Mouse (Mus musculus) left cerebral cortex, postnatal 36 days (tissue): ENCODE measurements at regions not wholly inside any gene's neighbourhood (a gene's known extent, or its start where the extent isn't known, plus 50 kb on each side); places are given as distances from the start of the nearest gene placed in this dataset.

Experiments used
- DNase-seq, 2 experiments: peaks; one replicate each; pipeline ENCODE4 v3.0.0; 2021 to 2022; ENCODE audit warnings: low spot score in 2 of 2, mixed read lengths in 1 of 2
- intact Hi-C: fragments of 180-260 bp; cut with DNase I; formaldehyde crosslinking; loops from one replicate; pipeline ENCODE4 v1.15.1; 2025

DNA sequence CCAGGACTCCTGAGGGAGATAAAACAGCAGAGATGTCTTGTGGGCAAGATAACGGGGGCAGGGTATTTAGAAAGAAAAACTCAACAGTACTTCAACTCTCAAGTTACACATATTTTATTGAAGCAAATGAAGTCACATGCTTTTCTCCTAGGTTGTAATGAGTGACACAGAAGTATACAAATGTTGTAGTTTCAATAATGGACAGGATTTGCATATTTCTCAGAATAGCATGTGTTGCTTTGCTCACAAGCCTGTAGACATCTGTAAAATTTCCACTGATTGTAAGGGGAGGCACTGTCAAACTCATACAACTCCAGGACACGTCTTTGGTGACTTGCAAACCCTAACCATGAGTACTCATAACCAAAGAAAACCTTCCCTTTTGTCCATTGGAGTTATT is 140.9 kb downstream of the Plk2 start:
- intact Hi-C loops, result no loop called here
- no peak for DNase-seq

GRCm38 (mm10) chr13:110537960-110538463 is 143.2 kb downstream of the Plk2 start:
- DNase-seq, result no peak
- intact Hi-C loops, result no loop called here

DNA sequence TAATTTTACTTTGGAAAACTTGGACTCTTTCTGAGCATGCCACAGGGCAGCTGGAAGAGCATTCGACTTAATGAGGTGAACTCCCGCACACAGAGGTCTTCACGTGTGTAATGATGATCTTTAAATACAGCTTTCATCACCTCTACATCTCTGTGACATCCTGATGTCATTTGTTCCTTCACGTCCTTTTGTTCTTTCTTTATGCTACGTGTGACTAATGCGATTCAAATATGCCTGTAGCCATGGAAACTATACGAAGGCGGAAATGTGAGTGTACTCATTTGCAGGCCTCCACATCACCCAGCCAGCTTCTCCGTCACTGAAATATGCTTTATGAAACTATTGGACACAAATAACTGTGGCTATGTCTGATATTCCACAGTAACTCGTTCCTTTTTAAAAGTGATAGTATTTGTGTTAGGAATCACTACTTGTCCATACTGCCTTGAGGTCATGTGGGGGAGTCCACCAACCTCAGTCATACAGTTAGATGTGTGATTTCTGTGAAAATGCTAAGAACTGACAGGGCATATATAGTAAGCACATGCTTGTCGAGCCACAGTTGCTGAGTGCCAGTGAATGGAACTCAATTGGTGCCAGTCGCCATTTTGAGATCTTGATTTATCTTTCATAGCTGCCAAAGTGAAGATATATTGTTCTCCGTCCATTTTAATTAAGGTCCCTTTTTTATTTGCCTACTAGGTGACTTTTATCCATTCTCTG is 145.9 kb downstream of the Plk2 start:
- DNase-seq, result peak; percentile 33 to 36
- intact Hi-C loops, result loop anchor here (2.0 kb wide), 1 partner anchor 86 kb away; no protein-coding TSS in a partner anchor

DNA sequence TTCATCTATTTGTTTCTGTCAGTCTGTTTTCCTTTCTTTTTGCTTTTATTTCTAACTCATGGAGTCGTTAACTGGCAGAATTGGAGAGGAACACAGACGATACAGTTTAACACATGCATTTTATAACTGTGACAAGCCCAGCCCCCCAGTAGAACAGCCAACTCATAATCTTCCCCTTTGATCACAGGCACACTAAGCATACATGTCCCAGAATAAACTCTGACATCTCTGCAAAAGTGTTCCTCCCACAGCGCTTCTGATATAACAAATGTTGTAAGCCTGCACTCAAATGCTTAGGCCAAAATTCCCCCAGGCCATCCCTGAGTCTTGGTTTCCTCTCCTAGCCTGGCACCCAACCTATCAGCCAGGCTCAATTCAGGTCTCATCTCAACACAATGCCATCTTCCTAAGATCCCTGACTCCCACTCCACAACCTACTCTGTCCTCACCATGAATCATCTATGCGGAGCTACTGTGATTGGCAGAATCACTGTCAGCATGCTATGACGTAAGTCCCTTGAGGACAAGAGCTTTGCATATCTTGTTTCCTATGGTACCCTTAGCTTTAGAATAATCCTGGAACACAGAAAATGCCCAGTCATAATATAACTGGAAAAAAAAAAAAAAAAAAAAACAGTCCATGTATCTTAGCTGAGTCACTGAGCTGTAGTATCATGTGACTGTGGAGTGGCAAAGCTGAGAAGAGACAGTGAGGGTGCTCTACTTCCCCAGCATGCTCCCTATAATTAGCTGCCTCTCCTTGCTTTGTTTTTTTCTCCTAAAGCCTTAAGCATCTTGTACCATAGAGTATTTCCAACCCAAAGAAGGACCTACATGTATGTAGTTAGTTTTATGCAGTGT is 146.7 kb downstream of the Plk2 start:
- DNase-seq, result peak; percentile 26 to 42
- intact Hi-C loops, result loop anchor here (2.0 kb wide), 1 partner anchor 85 kb away; no protein-coding TSS in a partner anchor

- intact Hi-C loops, result no loop called here
- DNase-seq, result no peak
Measured at GRCm38 (mm10) chr13:110542303-110543065, 147.6 kb downstream of the Plk2 start.

DNA sequence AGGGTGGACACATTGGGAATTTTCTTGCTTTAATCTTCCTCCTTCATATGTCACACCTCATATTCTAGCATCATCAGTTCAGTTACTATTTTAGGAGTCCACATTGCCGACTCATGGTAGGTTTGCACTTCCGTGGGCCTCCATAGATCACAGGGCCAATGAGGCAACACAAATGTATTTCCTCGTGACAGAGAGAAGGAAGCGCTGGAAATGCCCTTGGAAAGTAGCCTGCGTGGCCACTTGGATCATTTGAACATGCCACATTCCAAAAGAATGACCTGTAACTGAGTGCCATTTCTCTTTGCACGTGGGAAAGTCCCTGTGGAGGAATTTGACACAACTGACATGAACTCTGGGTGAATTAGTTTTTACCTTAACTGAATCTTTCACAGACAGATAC is 150.6 kb downstream of the Plk2 start:
- intact Hi-C loops, result no loop called here
- DNase-seq, result no peak

DNA sequence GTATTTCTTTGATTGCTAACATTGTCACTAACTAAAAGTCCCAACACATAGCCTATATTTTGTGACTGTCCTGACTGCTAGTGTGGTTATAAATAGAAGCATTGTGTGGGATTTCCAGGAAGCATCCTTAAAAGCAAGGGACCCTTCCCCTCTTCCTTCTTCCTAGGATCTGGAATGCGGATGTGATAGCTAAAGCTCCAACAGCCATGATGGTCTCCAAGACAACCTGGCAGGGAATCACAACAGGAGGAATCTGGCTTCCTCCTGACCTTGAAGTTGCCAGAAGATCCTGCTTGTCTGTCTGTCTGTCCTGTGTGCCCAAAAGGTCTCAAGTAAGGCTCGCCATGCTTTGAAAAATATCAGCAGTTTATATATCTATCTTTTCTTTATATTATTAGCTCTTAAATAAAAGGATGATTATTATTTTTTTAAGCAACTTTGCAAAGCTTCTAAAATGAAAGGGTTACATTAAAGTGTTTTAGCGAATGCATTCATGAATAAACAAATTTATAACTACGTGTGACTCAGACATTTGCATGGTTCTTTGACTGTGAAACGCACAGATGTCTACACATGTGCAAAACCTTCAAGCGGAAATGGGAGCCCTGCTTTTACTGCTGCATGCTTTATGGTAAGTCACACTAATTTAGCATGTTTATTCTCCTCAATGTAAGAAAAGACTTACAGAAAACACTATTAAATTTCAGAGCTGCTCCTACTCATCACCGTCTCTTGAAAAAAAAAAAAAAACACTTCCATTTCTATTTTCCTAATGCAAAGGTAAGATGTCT is 160.9 kb downstream of the Plk2 start:
- intact Hi-C loops, result loop anchor here (5.0 kb wide), 1 partner anchor 72 kb away; no protein-coding TSS in a partner anchor
- no peak for DNase-seq

GRCm38 (mm10) chr13:110556355-110557095 is 161.7 kb downstream of the Plk2 start:
- intact Hi-C loops, result loop anchor here (5.0 kb wide), 1 partner anchor 71 kb away; no protein-coding TSS in a partner anchor
- DNase-seq, result no peak

- intact Hi-C loops, result loop anchor here (5.0 kb wide), 1 partner anchor 69 kb away; no protein-coding TSS in a partner anchor
- DNase-seq, result peak; percentile 68
Measured at GRCm38 (mm10) chr13:110557930-110558727, 163.3 kb downstream of the Plk2 start.

- intact Hi-C loops, result loop anchor here (5.0 kb wide), 1 partner anchor 163 kb away; the partner anchor contains the start of gene Plk2
- peak; percentile 63 to 72 for DNase-seq
Measured at GRCm38 (mm10) chr13:110560566-110560965, 165.7 kb downstream of the Plk2 start.

GRCm38 (mm10) chr13:110562499-110562898 is 167.7 kb downstream of the Plk2 start:
- intact Hi-C loops, result loop anchor here (5.0 kb wide), 1 partner anchor 165 kb away; the partner anchor contains the start of gene Plk2

DNA sequence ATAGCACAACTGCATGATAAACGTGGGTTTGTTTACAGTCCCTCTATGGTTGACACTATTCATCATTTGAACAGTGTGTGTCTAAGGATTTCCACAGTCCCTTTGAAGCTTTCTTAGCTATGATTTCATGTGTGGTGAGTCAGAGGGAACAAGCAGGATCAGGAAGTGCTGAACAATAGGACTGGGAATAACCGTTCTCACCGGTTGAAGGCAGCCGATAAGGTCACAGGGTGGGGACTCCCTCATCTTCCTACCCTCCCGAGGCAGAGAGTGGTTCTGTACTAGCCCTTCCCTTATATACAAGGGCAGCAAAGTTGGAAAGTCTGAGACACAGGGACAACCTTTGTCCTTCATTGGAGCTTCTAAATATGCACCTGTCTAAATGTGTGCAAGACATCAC is 168.1 kb downstream of the Plk2 start:
- intact Hi-C loops, result loop anchor here (5.0 kb wide), 1 partner anchor 166 kb away; the partner anchor contains the start of gene Plk2
- DNase-seq, result no peak

More at GRCm38 (mm10) chr13:110562499-110562898, 167.7 kb downstream of the Plk2 start:
- no peak for DNase-seq

- DNase-seq, result no peak
Measured at GRCm38 (mm10) chr13:110563967-110564366, 169.1 kb downstream of the Plk2 start.

DNA sequence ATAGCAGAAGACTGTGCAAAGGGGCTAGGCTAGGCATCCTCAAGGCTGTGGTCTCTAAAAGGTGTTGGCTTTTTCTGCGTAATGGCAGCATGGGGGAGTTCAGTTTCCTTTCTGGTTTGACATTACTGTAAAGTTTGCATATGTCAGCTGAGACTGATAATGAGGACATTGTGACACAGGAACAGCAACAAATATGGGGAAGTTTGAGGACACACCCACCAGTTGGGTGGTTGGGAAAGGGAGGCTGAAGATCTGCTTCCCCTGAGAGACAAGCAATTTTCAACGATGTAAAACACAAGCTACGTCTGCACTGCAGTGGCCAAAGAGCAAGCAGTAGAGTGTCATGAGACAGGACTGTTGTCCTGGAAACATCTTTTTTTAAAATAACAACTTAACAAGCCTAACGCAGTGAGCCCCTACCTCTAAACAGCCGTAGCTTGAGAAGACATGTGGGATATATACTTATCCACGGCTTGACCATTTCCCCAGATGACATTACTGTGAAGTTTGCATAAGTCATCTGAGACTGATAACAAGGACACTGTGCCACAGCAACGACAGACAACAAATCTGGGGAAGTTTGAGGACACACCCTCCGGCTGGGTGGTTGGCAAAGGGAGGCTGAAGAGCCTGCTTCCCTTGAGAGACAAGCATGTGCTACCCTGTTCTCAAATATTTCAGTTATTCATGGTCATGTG is 173.8 kb downstream of the Plk2 start:
- intact Hi-C loops, result no loop called here
- DNase-seq, result no peak

More at GRCm38 (mm10) chr13:110563967-110564366, 169.1 kb downstream of the Plk2 start:
- intact Hi-C loops, result loop anchor here (5.0 kb wide), 1 partner anchor 167 kb away; the partner anchor contains the start of gene Plk2

- intact Hi-C loops, result no loop called here
- DNase-seq, result no peak
Measured at GRCm38 (mm10) chr13:110569180-110569512, 174.3 kb downstream of the Plk2 start.

- DNase-seq, result no peak
- intact Hi-C loops, result no loop called here
Measured at GRCm38 (mm10) chr13:110570386-110570785, 175.5 kb downstream of the Plk2 start.
